Mouse (Mus musculus) ES-E14 (cell line): ENCODE data around the gene Ptchd3. TPM values are rescaled to one million over a fixed set of nuclear protein-coding genes. Genes with fewer than 3 reads are reported as not detected.
A peak's percentile ranks its signal among the peaks of the same experiment; 100 is the strongest.

Experiments used
- DNase-seq: peaks from one replicate; pipeline ENCODE4 v3.0.0-alpha.2; 2013; ENCODE audit warnings: low read depth, low spot score
- H3K27ac ChIP-seq: 2 replicates; pipeline ENCODE4 v1.5.1; 2012; ENCODE audit warnings: low read depth, mild to moderate bottlenecking, low read length, moderate library complexity, mixed read lengths; ENCODE audit not compliant: poor library complexity, insufficient read depth, severe bottlenecking
- H3K36me3 ChIP-seq: 2 replicates; pipeline ENCODE4 v1.6.1; 2012; ENCODE audit warnings: mild to moderate bottlenecking, low read length, moderate library complexity, mixed read lengths; ENCODE audit not compliant: control insufficient read depth, poor library complexity, insufficient read depth, severe bottlenecking
- H3K4me1 ChIP-seq, 2 experiments: fragments of 150-350 bp in 1 of 2; sonication (generic) in 1 of 2; 2 replicates each; pipeline ENCODE4 v1.6.1; 2012; ENCODE audit warnings: low read length in 2 of 2, mild to moderate bottlenecking in 1 of 2, mixed read lengths in 1 of 2; ENCODE audit not compliant: control insufficient read depth in 2 of 2, insufficient read depth in 2 of 2, poor library complexity in 1 of 2
- H3K4me3 ChIP-seq, 2 experiments: fragments of 150-350 bp in 1 of 2; sonication (generic) in 1 of 2; 2 replicates each; pipeline ENCODE4 v1.5.1; 2012; ENCODE audit warnings: low read length in 2 of 2, low read depth in 1 of 2, mild to moderate bottlenecking in 1 of 2, mixed read lengths in 1 of 2; ENCODE audit not compliant: insufficient read depth in 1 of 2, poor library complexity in 1 of 2, severe bottlenecking in 1 of 2
- H3K9ac ChIP-seq: 2 replicates; pipeline ENCODE4 v1.6.1; 2012; ENCODE audit warnings: low read depth, mild to moderate bottlenecking, low read length, mixed read lengths; ENCODE audit not compliant: poor library complexity, insufficient read depth, severe bottlenecking
- H3K9me3 ChIP-seq: fragments of 150-350 bp; sonication (generic); 2 replicates; pipeline ENCODE4 v1.6.1; 2012; ENCODE audit warnings: low read depth, mild to moderate bottlenecking, low read length; ENCODE audit not compliant: control insufficient read depth, insufficient read depth
- CHD2 ChIP-seq: IDR thresholded peaks from 2 replicates; pipeline ENCODE4 v1.6.1; 2014; ENCODE audit warnings: mild to moderate bottlenecking, low read depth, low read length, inconsistent platforms
- HCFC1 ChIP-seq: IDR thresholded peaks from 2 replicates; pipeline ENCODE4 v1.6.1; 2012; ENCODE audit warnings: low read length, inconsistent platforms, borderline replicate concordance; ENCODE audit not compliant: insufficient read depth
- MAFK ChIP-seq: IDR thresholded peaks from 2 replicates; pipeline ENCODE4 v1.6.1; 2014; ENCODE audit warnings: mild to moderate bottlenecking, low read depth, low read length, inconsistent platforms; ENCODE audit not compliant: insufficient read depth
- ZC3H11A ChIP-seq: IDR thresholded peaks from 2 replicates; pipeline ENCODE4 v1.6.1; 2012; ENCODE audit warnings: low read depth, mild to moderate bottlenecking, inconsistent platforms, low read length, borderline replicate concordance
- ZNF384 ChIP-seq: IDR thresholded peaks from 2 replicates; pipeline ENCODE4 v1.6.1; 2012; ENCODE audit warnings: low read depth, low read length, inconsistent platforms
- in situ Hi-C, 2 experiments: fragments of 600-800 bp; cut with MboI; formaldehyde crosslinking; loops; one replicate each; pipeline ENCODE4 v1.15.1; 2025; ENCODE audit warnings: low sequenced_read_pairs in 2 of 2, inconsistent platforms in 1 of 2; ENCODE audit not compliant: unreplicated experiment in 2 of 2
- total RNA-seq: library from RNA; depleted of rRNA; stranded (reverse); fragments of 300-350 nt; gene quantifications from 2 replicates; pipeline ENCODE4 v1.2.3, GENCODE M21; 2012; rRNA removed

Ptchd3 gene
- 0.58 and 0.95 TPM in 2 replicates for total RNA-seq

GRCm38 (mm10) chr11:121829947-121830346, at the start of gene Ptchd3:
TSS of gene Ptchd3 (plus strand) at chr11:121830247.
- Histone ChIP-seq H3K4me1 (peaks cover 0 to 3% of the 10 kb centered on the region in 2 experiments; a peak in 1 of 4 replicates), H3K9ac (peak within 1 kb of the TSS; percentile 46), H3K27ac (no peak within 1 kb of the TSS), H3K36me3 (no peaks in the 10 kb centered on the region), H3K9me3 (no peaks in the 10 kb centered on the region), H3K4me3 (peak within 1 kb of the TSS; percentile 55 to 60)
- TF ChIP-seq ZNF384 (no peak), MAFK (no peak), CHD2 (no peak), ZC3H11A (no peak), HCFC1 (no peak)
- in situ Hi-C loops, result no loop called here
- no peak for DNase-seq

- TF ChIP-seq MAFK, result no peak
- Histone ChIP-seq H3K27ac (no peak overlapping the region), H3K4me1 (no peaks in the 10 kb centered on the region), H3K9ac (no peak overlapping the region), H3K4me3 (no peak overlapping the region), H3K36me3 (no peaks in the 10 kb centered on the region), H3K9me3 (no peaks in the 10 kb centered on the region)
- in situ Hi-C loops, result no loop called here
- no peak for DNase-seq
Observed at GRCm38 (mm10) chr11:121781831-121782230, 48.2 kb upstream of the Ptchd3 start.

DNA sequence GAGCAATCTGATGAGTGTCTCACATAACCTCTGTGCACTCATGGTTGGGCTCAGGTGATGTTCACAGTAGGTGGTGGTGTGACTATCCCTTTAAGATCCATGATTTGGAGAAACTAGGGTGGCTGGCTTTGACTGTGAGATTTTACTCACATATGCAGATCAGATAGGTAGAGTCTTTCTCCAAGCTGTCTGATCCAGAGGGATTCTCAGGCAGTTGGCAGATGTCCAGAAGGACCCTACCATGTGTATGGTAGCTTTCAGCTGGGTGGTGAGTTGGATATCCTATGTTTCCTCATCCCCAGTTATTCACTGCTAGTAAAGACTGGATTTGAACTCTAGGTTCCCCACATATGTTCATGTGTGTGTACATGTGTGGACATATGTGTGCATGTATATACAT, 42.6 kb upstream of the Ptchd3 start:
- H3K4me1 ChIP-seq, result no peaks in the 10 kb centered on the region
- H3K9me3 ChIP-seq, result no peaks in the 10 kb centered on the region
- H3K9ac ChIP-seq, result no peak overlapping the region
- no peak overlapping the region for H3K4me3 ChIP-seq
- no peaks in the 10 kb centered on the region for H3K36me3 ChIP-seq
- in situ Hi-C loops, result no loop called here
- no peak overlapping the region for H3K27ac ChIP-seq
- no peak for TF ChIP-seq HCFC1
- no peak for TF ChIP-seq CHD2
- TF ChIP-seq ZC3H11A, result no peak
- no peak for TF ChIP-seq ZNF384
- TF ChIP-seq MAFK, result no peak
- no peak for DNase-seq

DNA sequence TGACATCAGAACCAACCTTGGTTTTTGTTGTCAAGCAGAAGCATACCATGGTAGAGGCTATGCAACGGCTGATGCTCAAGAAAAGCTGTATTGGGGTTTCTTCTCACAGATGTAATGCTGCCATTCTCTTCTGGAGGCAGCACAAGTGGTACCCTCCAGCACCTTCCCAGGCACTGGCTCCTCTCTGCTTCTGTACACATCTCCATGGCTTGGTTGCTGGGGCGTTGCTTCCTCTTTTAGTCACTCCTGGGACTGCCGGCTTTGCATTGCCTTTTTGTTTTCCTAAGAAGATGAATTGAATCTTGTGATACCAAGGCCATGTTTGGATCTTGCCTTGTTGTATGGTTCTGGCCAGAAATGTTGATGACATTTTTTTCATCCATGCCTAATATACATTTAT, 40.5 kb upstream of the Ptchd3 start:
- no peak for DNase-seq
- H3K27ac ChIP-seq, result no peak overlapping the region
- in situ Hi-C loops, result no loop called here
- TF ChIP-seq ZC3H11A (no peak), MAFK (no peak), HCFC1 (no peak)
- no peaks in the 10 kb centered on the region for H3K9me3 ChIP-seq
- H3K36me3 ChIP-seq, result no peaks in the 10 kb centered on the region
- H3K4me1 ChIP-seq, result no peaks in the 10 kb centered on the region
- H3K9ac ChIP-seq, result no peak overlapping the region
- no peak overlapping the region for H3K4me3 ChIP-seq

DNA sequence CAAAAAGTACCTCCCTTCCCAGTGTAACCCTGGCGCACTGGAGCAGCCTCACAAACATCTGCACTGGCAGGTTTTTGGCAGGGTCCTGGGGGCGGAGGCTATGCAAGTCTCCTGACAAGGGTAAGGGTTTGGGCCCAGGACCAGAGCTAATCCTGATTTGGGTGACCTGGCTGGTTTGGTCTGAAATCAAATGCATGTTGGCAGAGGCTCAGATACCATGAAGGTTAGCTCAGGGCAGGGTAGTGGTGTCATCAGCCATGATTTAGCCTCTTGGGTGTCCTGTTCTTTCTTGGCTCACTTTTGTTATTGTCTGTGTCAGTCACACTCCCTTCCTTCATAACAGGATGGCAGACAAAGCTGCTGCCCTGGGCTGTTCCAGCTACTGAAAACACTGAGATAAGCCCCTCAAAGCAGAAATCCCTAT, 39.4 kb upstream of the Ptchd3 start:
- H3K27ac ChIP-seq, result no peak overlapping the region
- no peaks in the 10 kb centered on the region for H3K9me3 ChIP-seq
- no peak overlapping the region for H3K4me3 ChIP-seq
- DNase-seq, result no peak
- H3K36me3 ChIP-seq, result no peaks in the 10 kb centered on the region
- TF ChIP-seq ZNF384 (no peak), CHD2 (no peak)
- no peaks in the 10 kb centered on the region for H3K4me1 ChIP-seq
- H3K9ac ChIP-seq, result no peak overlapping the region
- in situ Hi-C loops, result no loop called here
